Comparison of ENCODE assay signal across 16 mouse cellular contexts in genomic region chr3:115993025-115993424, GRCm38 (mm10). TPM values are rescaled to one million over a fixed set of nuclear protein-coding genes. Genes with fewer than 3 reads are reported as not detected.
DNase-seq lines count a peak whose midpoint lies in the region; ATAC-seq and TF ChIP-seq lines count a peak whose summit lies in the region.
"Had no signal": no experiment of that assay in that cellular context is flagged by ENCODE, and none has a peak within 500 bp of the region (broad histone marks: within the 10 kb centered on the region; RNA-seq: fewer than 3 reads in every experiment).

No protein-coding gene starts in this region.

- no peak for TF ChIP-seq EP300 in stomach, postnatal 0 days (optimal IDR thresholded peaks at IDR 0.05)

- no peak overlapping the region for H3K4me3 ChIP-seq in intestine, embryonic 15.5 days (replicated peaks)
- no peak overlapping the region for H3K4me3 ChIP-seq in kidney, embryonic 16.5 days (ENCODE audit: low read length)
- no peak overlapping the region for H3K4me3 ChIP-seq in stomach, postnatal 0 days (ENCODE audit: low read depth, low read length)
- H3K4me3 ChIP-seq: embryonic facial prominence, embryonic 13.5 days; heart, embryonic 12.5 days; midbrain, embryonic 12.5 days had no signal

- DNase-seq in liver = peak; percentile 23
- peak; percentile 19 for DNase-seq in stomach, postnatal 0 days (ENCODE audit: low spot score)
- DNase-seq in right cerebral cortex, adult 2 months (ENCODE audit: low spot score in 2 of 2) = no peak
- no peak for DNase-seq in spleen, adult 12 weeks (ENCODE audit: low spot score)
- DNase-seq in cerebellum, postnatal 36 days = no peak
- DNase-seq: cerebellum, postnatal 25 days; gastrocnemius, postnatal 36 days; heart, postnatal 36 days; lung, adult 18-20 months; lung, postnatal 36 days; spleen, adult 18-20 months had no signal

- H3K9ac ChIP-seq in intestine, embryonic 15.5 days = no peak overlapping the region
- no peak overlapping the region for H3K9ac ChIP-seq in kidney, embryonic 16.5 days (replicated peaks; ENCODE audit: low read length)
- no peak overlapping the region for H3K9ac ChIP-seq in stomach, postnatal 0 days (ENCODE audit: low read length)
- H3K9ac ChIP-seq: embryonic facial prominence, embryonic 13.5 days; heart, embryonic 12.5 days; midbrain, embryonic 12.5 days had no signal

- 0 out of 2 replicates have a peak overlapping the region, but pooled peaks have one; percentile 27 for H3K27ac ChIP-seq in intestine, embryonic 15.5 days
- peak overlapping the region; percentile 23; the same call in 1 of the 2 replicates for H3K27ac ChIP-seq in kidney, embryonic 16.5 days (ENCODE audit: low read length)
- no peak overlapping the region for H3K27ac ChIP-seq in stomach, postnatal 0 days (replicated peaks)
- H3K27ac ChIP-seq: embryonic facial prominence, embryonic 13.5 days; midbrain, embryonic 12.5 days had no signal

- H3K4me1 ChIP-seq in intestine, embryonic 15.5 days (replicated peaks) = 0 out of 2 replicates have a peak, but pooled peaks cover 2% of the 10 kb centered on the region
- peaks cover 15% of the 10 kb centered on the region for H3K4me1 ChIP-seq in kidney, embryonic 16.5 days (ENCODE audit: insufficient read depth, low read length)
- H3K4me1 ChIP-seq in stomach, postnatal 0 days (replicated peaks; ENCODE audit: control insufficient read depth, insufficient read depth) = no peaks in the 10 kb centered on the region
- H3K4me1 ChIP-seq: embryonic facial prominence, embryonic 13.5 days; midbrain, embryonic 12.5 days had no signal

- peak; percentile 93 for ATAC-seq in intestine, embryonic 15.5 days
- ATAC-seq in kidney, embryonic 16.5 days (ENCODE audit: low FRiP score, low TSS enrichment) = peak; percentile 93
- peak; percentile 63 for ATAC-seq in stomach, postnatal 0 days (ENCODE audit: low FRiP score, low TSS enrichment)

- no peak for TF ChIP-seq CTCF in stomach, postnatal 0 days (IDR thresholded peaks at IDR 0.05; ENCODE audit: low read depth)

- 53% methylated on average over 10 of the region's 10 CpGs for WGBS in intestine, embryonic 15.5 days
- WGBS in kidney, embryonic 16.5 days = 25% methylated on average over 10 of the region's 10 CpGs
- WGBS in stomach, postnatal 0 days = 65% methylated on average over 10 of the region's 10 CpGs

- H3K36me3 ChIP-seq in intestine, embryonic 15.5 days = peaks cover 8% of the 10 kb centered on the region; the same call in 1 of the 2 replicates
- H3K36me3 ChIP-seq in kidney, embryonic 16.5 days (ENCODE audit: insufficient read depth, low read length) = peaks cover 25% of the 10 kb centered on the region
- H3K36me3 ChIP-seq in stomach, postnatal 0 days (ENCODE audit: control insufficient read depth, insufficient read depth, low read length) = peaks cover 3% of the 10 kb centered on the region; the same call in 1 of the 2 replicates

- H3K27me3 ChIP-seq in intestine, embryonic 15.5 days (replicated peaks) = no peaks in the 10 kb centered on the region
- H3K27me3 ChIP-seq in kidney, embryonic 16.5 days (ENCODE audit: insufficient read depth, low read length) = no peaks in the 10 kb centered on the region
- no peaks in the 10 kb centered on the region for H3K27me3 ChIP-seq in stomach, postnatal 0 days (ENCODE audit: control insufficient read depth, insufficient read depth, low read length)
- H3K27me3 ChIP-seq: embryonic facial prominence, embryonic 13.5 days; heart, embryonic 12.5 days; midbrain, embryonic 12.5 days had no signal

- H3K9me3 ChIP-seq in intestine, embryonic 15.5 days = no peaks in the 10 kb centered on the region
- H3K9me3 ChIP-seq in kidney, embryonic 16.5 days (ENCODE audit: low read length) = no peaks in the 10 kb centered on the region
- H3K9me3 ChIP-seq in stomach, postnatal 0 days (ENCODE audit: control insufficient read depth, low read length) = no peaks in the 10 kb centered on the region
- H3K9me3 ChIP-seq: midbrain, embryonic 12.5 days had no signal

- H3K4me2 ChIP-seq in intestine, embryonic 15.5 days (replicated peaks) = peak overlapping the region; percentile 0; the same call in 1 of the 2 replicates
- 0 out of 2 replicates have a peak overlapping the region, but pooled peaks have one; percentile 6 for H3K4me2 ChIP-seq in kidney, embryonic 16.5 days (replicated peaks; ENCODE audit: low read depth, low read length)
- H3K4me2 ChIP-seq in stomach, postnatal 0 days (replicated peaks; ENCODE audit: low read depth) = no peak overlapping the region
- H3K4me2 ChIP-seq: embryonic facial prominence, embryonic 13.5 days; heart, embryonic 12.5 days; midbrain, embryonic 12.5 days had no signal

RNA-seq across cellular contexts. Expression of gene Slc30a7, which starts 14.2 kb away (rescaled TPM):
- 35.6 and 38.3 TPM in 2 replicates for polyA plus RNA-seq in intestine, embryonic 15.5 days (2015; fragmentation: Nextera tagmentation; extraction: Ambion mirVana)
- 30.8 and 31.4 TPM in 2 replicates for polyA plus RNA-seq in kidney, embryonic 16.5 days (2015; fragmentation: Nextera tagmentation; extraction: Ambion mirVana)
- polyA plus RNA-seq in stomach, postnatal 0 days (2015; fragmentation: Nextera tagmentation; extraction: Ambion mirVana) = 36.4 and 37.7 TPM in 2 replicates

RNA-seq across cellular contexts. Expression of gene Extl2, which starts 14.2 kb away (rescaled TPM):
- polyA plus RNA-seq in intestine, embryonic 15.5 days (2015; fragmentation: Nextera tagmentation; extraction: Ambion mirVana) = 15.9 and 17.6 TPM in 2 replicates
- polyA plus RNA-seq in kidney, embryonic 16.5 days (2015; fragmentation: Nextera tagmentation; extraction: Ambion mirVana) = 21.5 and 22.0 TPM in 2 replicates
- polyA plus RNA-seq in stomach, postnatal 0 days (2015; fragmentation: Nextera tagmentation; extraction: Ambion mirVana) = 13.5 and 14.1 TPM in 2 replicates

Comparison
In these comparisons a context has a peak if more than half of its experiments do, and no peak if none do; other contexts are left out.
1. DNase-seq: peak in liver (single experiment) and stomach, postnatal 0 days (single experiment); none in right cerebral cortex, adult 2 months (0 of 2), spleen, adult 12 weeks (single experiment) and cerebellum, postnatal 36 days (0 of 2).
2. Peak in every context shown above with its lines, with median percentiles within 50 percentile points of each other: ATAC-seq.